Mouse (Mus musculus): ENCODE results near the gene Kcne1l. TPM values are rescaled to one million over a fixed set of nuclear protein-coding genes. Genes with fewer than 3 reads are reported as not detected.

Gene Kcne1l
- polyA plus RNA-seq (2015; fragmentation: Nextera tagmentation; extraction: Ambion mirVana): 28.9 and 30.1 TPM in 2 replicates

DNA sequence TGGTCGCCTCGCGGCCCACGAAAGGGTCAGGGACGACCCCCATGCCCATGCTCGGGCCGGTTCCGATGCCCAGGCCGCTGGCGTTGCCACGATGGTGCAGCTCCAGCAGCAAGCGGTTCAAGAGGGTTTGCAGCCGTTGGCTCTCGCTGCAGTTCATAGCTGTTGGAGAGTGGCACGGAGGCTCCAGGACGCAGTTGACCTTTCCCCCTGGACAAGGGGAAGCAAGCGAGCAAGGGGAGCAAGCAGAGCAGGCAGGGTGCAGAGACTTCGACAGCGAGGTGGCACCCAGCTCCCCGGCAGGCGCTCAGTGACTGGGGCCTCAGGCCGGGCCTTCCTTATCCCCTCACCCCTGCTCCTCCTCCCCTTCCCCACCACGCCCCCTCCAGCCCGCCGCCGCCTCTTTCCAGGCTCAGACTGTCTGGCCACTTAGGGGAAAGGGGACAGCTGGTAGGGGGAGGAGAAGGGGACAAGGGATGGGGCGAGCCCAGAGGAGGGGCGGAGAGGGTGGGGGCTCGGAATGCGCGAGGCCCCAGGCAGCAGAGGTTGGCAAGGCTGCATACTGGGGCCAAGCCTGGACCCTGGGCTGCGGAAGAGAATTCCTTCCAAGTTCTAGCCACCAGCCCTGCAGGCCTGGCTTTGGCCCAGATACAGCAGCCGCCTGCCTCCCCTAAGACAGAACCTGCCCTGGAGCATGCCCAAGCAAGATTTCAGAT lies at the start of gene Kcne1l:
TSS of gene Kcne1l (minus strand) at position 426 of the 713 bp plus-strand sequence.
- Histone ChIP-seq H3K9me3 (ENCODE audit: control insufficient read depth, low read length) (no peaks in the 10 kb centered on the region), H3K27me3 (ENCODE audit: control insufficient read depth, insufficient read depth, low read depth, low read length) (peaks cover 10% of the 10 kb centered on the region)
- 32% methylated on average over 33 of the region's 33 CpGs for WGBS

DNA sequence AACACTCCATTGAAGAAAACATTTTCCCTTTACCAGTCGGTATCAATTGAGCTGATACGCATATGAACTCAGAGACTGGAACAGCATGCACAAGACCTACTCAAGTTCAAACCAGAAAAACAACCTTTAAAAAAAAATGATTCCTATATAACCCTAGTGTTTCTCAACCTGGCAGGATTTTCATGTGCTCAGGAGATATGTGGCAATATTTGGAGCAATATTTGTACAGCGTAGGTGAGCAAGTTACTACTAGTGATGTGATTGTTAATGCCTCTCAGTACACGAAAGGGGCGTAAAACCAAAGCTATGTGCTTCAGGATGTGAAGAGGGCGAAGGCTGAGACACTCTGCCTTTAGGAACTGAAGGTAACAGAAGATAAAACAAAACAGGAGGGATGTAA lies 30.1 kb upstream of the Kcne1l start:
- Histone ChIP-seq H3K9me3 (ENCODE audit: control insufficient read depth, low read length) (no peaks in the 10 kb centered on the region), H3K4me1 (replicated peaks; ENCODE audit: control insufficient read depth, insufficient read depth, low read length) (no peaks in the 10 kb centered on the region), H3K4me3 (ENCODE audit: low read length) (no peak overlapping the region), H3K27ac (ENCODE audit: low read length) (no peak overlapping the region), H3K36me3 (ENCODE audit: control insufficient read depth, insufficient read depth, low read length) (no peaks in the 10 kb centered on the region), H3K4me2 (ENCODE audit: low read depth, low read length) (no peak overlapping the region), H3K27me3 (ENCODE audit: control insufficient read depth, insufficient read depth, low read depth, low read length) (no peaks in the 10 kb centered on the region), H3K9ac (ENCODE audit: low read length) (no peak overlapping the region)
- ATAC-seq (ENCODE audit: low read depth): no peak
- WGBS: 85% methylated on average over 6 of the region's 6 CpGs

More for the DNA sequence above, at the start of gene Kcne1l:
- H3K27ac ChIP-seq (ENCODE audit: low read length): no peak within 1 kb of the TSS
- peak within 1 kb of the TSS; percentile 55 for H3K4me2 ChIP-seq (ENCODE audit: low read depth, low read length)
- H3K9ac ChIP-seq (ENCODE audit: low read length): peak within 1 kb of the TSS; percentile 43
- H3K4me3 ChIP-seq (ENCODE audit: low read length): peak within 1 kb of the TSS; percentile 37
- H3K36me3 ChIP-seq (ENCODE audit: control insufficient read depth, insufficient read depth, low read length): no peaks in the 10 kb centered on the region
- peak; percentile 90 for ATAC-seq (ENCODE audit: low read depth)
- H3K4me1 ChIP-seq (replicated peaks; ENCODE audit: control insufficient read depth, insufficient read depth, low read length): no peaks in the 10 kb centered on the region

DNA sequence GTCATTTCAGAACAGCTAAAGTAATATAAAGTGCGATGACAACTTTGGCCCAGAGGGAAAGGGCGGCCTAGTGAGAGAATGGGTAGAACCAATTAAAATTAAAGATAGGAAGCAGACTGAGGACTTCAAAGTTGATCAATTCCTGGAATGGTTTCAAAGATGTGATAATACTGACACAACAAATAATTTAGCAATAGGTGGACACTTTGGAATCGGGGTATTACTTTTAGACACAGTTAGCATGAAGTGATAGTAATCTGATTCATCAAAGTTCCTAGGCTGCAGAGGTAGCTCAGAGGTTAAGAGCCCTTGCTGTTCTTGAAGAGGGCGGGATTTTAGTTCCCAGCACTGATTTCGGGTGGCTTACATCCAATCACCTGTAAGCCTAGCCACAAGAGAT lies 29.4 kb upstream of the Kcne1l start:
- Histone ChIP-seq H3K9me3 (ENCODE audit: control insufficient read depth, low read length) (no peaks in the 10 kb centered on the region), H3K36me3 (ENCODE audit: control insufficient read depth, insufficient read depth, low read length) (no peaks in the 10 kb centered on the region), H3K9ac (ENCODE audit: low read length) (no peak overlapping the region), H3K27me3 (ENCODE audit: control insufficient read depth, insufficient read depth, low read depth, low read length) (no peaks in the 10 kb centered on the region), H3K4me1 (replicated peaks; ENCODE audit: control insufficient read depth, insufficient read depth, low read length) (no peaks in the 10 kb centered on the region), H3K27ac (ENCODE audit: low read length) (no peak overlapping the region), H3K4me2 (ENCODE audit: low read depth, low read length) (no peak overlapping the region), H3K4me3 (ENCODE audit: low read length) (no peak overlapping the region)
- no peak for ATAC-seq (ENCODE audit: low read depth)
- 79% methylated on average over 5 of the region's 5 CpGs for WGBS

DNA sequence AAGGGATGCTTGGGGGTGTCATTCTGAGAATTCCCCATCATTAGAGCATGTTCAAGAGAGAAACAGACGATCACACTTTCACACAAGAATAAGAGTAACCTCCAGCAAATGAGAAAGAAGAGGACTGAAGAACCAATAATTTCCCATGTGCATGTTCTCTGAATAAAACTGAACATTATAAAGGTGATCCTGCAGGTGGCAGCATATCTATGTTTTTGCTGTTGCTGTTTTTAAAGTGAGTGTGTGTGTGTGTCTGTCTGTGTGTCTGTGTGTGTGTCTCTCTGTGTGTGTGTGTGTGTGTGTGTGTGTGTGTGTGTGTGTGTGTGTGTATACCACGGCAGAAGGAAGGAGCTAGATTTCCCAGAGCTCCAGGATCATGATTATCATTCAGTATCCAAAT lies 19.7 kb upstream of the Kcne1l start:
- Histone ChIP-seq H3K9me3 (ENCODE audit: control insufficient read depth, low read length) (no peaks in the 10 kb centered on the region), H3K27me3 (ENCODE audit: control insufficient read depth, insufficient read depth, low read depth, low read length) (no peaks in the 10 kb centered on the region), H3K36me3 (ENCODE audit: control insufficient read depth, insufficient read depth, low read length) (no peaks in the 10 kb centered on the region), H3K4me3 (ENCODE audit: low read length) (no peak overlapping the region), H3K27ac (ENCODE audit: low read length) (no peak overlapping the region), H3K4me2 (ENCODE audit: low read depth, low read length) (no peak overlapping the region), H3K9ac (ENCODE audit: low read length) (no peak overlapping the region), H3K4me1 (replicated peaks; ENCODE audit: control insufficient read depth, insufficient read depth, low read length) (no peaks in the 10 kb centered on the region)
- no peak for ATAC-seq (ENCODE audit: low read depth)
- 61% methylated on average over 2 of the region's 2 CpGs for WGBS

DNA sequence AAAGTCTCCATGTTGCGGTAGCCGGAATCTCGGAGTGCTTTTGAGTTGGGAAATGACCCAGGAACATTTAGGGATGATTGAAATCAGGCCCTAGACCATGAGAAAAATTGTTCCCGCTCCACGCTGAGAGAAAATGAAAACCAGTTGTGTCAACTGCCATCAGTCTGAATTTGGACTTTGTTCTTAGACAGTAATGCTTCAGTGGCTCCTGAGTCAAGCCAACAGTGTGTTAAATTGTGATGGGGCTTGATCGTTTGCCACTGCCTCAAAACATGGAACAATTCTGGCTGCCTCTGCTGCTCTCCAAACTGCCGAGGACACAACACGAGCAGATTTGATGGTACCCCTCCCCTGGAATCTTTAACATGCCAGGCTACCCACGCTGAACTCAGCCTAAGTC lies 10.0 kb upstream of the Kcne1l start:
- WGBS: 73% methylated on average over 9 of the region's 9 CpGs
- Histone ChIP-seq H3K27ac (ENCODE audit: low read length) (no peak overlapping the region), H3K4me1 (replicated peaks; ENCODE audit: control insufficient read depth, insufficient read depth, low read length) (no peaks in the 10 kb centered on the region), H3K9me3 (ENCODE audit: control insufficient read depth, low read length) (no peaks in the 10 kb centered on the region), H3K4me2 (ENCODE audit: low read depth, low read length) (no peak overlapping the region), H3K36me3 (ENCODE audit: control insufficient read depth, insufficient read depth, low read length) (no peaks in the 10 kb centered on the region), H3K27me3 (ENCODE audit: control insufficient read depth, insufficient read depth, low read depth, low read length) (no peaks in the 10 kb centered on the region), H3K4me3 (ENCODE audit: low read length) (no peak overlapping the region), H3K9ac (ENCODE audit: low read length) (no peak overlapping the region)
- ATAC-seq (ENCODE audit: low read depth): no peak

DNA sequence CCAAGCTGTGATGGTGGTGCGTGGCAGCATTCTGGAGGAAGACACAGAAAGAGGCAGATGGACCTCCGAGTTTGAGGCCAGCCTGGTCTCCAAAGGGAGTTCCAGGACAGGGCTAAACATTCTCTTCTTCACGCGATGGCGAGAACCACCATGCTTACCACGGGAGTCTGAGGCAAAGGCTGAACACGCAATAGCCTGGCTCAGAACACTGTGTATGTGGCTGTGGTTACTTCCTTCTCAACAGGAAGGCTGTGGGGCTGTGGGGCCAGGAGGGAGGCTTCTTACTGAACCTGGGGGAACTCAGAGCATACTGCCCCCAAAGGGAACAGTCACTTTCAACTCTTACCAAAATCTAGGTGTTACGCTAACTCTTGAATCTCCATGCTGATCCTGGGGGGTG lies 9.2 kb upstream of the Kcne1l start:
- ATAC-seq (ENCODE audit: low read depth): no peak
- WGBS: 77% methylated on average over 8 of the region's 8 CpGs
- no peak overlapping the region for H3K27ac ChIP-seq (ENCODE audit: low read length)
- H3K4me1 ChIP-seq (replicated peaks; ENCODE audit: control insufficient read depth, insufficient read depth, low read length): no peaks in the 10 kb centered on the region
- no peak overlapping the region for H3K4me2 ChIP-seq (ENCODE audit: low read depth, low read length)
- no peaks in the 10 kb centered on the region for H3K36me3 ChIP-seq (ENCODE audit: control insufficient read depth, insufficient read depth, low read length)
- no peak overlapping the region for H3K4me3 ChIP-seq (ENCODE audit: low read length)
- no peaks in the 10 kb centered on the region for H3K9me3 ChIP-seq (ENCODE audit: control insufficient read depth, low read length)
- no peaks in the 10 kb centered on the region for H3K27me3 ChIP-seq (ENCODE audit: control insufficient read depth, insufficient read depth, low read depth, low read length)
- no peak overlapping the region for H3K9ac ChIP-seq (ENCODE audit: low read length)

DNA sequence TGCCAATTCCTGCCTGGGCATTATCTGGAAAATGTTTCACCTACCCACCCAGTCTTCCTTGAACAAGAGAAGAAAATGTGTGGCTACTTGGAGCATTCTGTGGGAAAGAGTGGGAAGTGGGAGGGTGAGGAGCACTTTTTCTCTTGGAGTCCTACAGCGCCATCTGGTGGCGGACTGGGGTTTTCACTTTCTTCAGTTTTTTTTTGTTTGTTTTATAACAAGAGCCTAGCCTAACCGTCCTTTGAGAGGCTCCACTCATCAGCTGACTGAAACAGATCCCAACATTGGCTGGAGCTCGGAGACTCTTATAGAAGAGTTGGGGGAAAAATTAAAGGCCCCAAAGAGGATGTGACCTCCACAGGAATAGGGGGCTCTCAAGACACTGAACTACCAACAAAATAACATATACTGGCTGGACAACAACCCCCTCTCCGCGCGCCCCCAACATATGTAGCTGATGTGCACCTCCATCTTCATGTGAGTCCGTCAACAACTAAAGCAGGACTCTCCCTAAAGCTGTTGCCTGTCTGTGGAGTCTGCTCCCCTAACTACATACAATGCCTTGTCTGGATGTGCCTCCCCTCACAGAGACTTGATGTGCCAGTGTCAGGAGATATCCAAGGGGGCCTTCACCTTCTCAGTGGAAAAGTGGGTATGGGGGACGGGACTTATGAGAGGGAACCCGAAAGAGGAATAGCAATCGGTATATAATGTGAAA lies 8.4 kb upstream of the Kcne1l start:
- ATAC-seq (ENCODE audit: low read depth): peak; percentile 34; the same call in 1 of the 2 replicates
- WGBS: 53% methylated on average over 11 of the region's 11 CpGs
- H3K9me3 ChIP-seq (ENCODE audit: control insufficient read depth, low read length): no peaks in the 10 kb centered on the region

DNA sequence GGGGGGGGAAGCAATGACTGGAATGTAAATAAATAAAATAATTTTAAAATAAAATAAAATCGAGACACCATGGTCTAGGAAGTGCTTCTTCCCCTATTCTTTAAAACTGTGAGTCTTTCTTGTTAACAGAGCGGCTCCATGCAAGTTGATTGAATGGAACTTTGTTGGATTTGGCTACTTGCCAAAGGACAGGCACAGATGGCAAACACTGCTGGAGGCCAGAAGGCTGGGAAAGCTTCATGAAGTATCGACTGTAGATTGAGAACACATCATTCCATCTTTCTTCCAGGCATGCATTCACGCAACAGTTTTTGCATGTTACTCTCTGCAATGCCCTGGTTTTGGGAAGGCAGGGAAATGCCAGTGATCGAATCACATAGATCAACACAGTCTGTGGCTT lies 4.3 kb upstream of the Kcne1l start:
- Histone ChIP-seq H3K4me1 (replicated peaks; ENCODE audit: control insufficient read depth, insufficient read depth, low read length) (no peaks in the 10 kb centered on the region), H3K4me3 (ENCODE audit: low read length) (no peak overlapping the region), H3K4me2 (ENCODE audit: low read depth, low read length) (no peak overlapping the region), H3K36me3 (ENCODE audit: control insufficient read depth, insufficient read depth, low read length) (no peaks in the 10 kb centered on the region), H3K9me3 (ENCODE audit: control insufficient read depth, low read length) (no peaks in the 10 kb centered on the region), H3K27me3 (ENCODE audit: control insufficient read depth, insufficient read depth, low read depth, low read length) (peaks cover 7% of the 10 kb centered on the region), H3K27ac (ENCODE audit: low read length) (no peak overlapping the region), H3K9ac (ENCODE audit: low read length) (no peak overlapping the region)
- 47% methylated on average over 5 of the region's 5 CpGs for WGBS
- ATAC-seq (ENCODE audit: low read depth): no peak

More for the DNA sequence above, 8.4 kb upstream of the Kcne1l start:
- H3K27me3 ChIP-seq (ENCODE audit: control insufficient read depth, insufficient read depth, low read depth, low read length): no peaks in the 10 kb centered on the region
- no peaks in the 10 kb centered on the region for H3K36me3 ChIP-seq (ENCODE audit: control insufficient read depth, insufficient read depth, low read length)
- no peak overlapping the region for H3K27ac ChIP-seq (ENCODE audit: low read length)
- no peaks in the 10 kb centered on the region for H3K4me1 ChIP-seq (replicated peaks; ENCODE audit: control insufficient read depth, insufficient read depth, low read length)
- no peak overlapping the region for H3K4me3 ChIP-seq (ENCODE audit: low read length)
- H3K9ac ChIP-seq (ENCODE audit: low read length): no peak overlapping the region
- peak overlapping the region; percentile 4; the same call in 1 of the 2 replicates for H3K4me2 ChIP-seq (ENCODE audit: low read depth, low read length)

DNA sequence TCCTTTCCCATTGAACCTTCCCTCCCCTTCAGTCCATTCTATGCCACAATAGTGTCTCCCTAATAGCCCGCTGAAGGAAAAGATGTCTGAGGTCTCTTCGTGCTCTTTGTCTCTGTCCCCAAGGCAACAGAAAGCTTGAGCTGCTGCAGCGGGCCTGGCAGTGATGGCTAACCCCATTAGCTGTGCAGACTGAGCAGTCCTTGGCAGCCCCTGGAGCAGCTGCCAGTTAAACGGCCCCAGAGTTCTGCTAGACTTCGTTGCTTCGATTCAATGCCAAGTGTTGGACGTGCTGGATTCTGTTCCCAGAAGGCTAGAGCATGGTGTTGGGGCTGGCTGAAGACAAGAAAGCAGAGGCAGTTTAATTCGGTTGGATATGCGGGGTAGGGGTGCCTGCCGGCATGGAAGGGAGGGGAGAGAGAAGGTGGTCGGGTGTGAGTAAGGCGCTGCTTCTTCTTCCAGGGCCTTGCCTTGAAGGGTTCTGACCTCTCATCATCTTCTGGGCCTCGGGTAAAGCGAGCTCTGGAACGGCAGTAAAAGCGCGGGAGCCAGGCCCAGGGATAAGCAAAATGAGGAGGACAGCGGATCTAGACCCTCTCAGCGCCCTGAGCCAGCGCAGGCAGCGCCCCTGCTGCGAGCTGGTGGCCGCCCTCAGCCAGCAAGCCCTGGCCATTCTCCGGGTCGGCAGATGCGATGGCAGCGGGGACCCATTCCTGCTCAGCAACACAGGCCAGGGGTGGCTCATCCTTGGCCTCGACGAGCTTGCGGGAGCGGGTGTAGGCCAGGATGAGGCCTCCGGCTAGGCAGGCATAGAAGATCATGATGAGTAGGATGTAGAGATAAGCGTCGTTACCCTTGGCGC lies 855 bp downstream of the Kcne1l start:
- H3K36me3 ChIP-seq (ENCODE audit: control insufficient read depth, insufficient read depth, low read length): no peaks in the 10 kb centered on the region
- H3K9me3 ChIP-seq (ENCODE audit: control insufficient read depth, low read length): no peaks in the 10 kb centered on the region
- peak overlapping the region; percentile 37 for H3K4me3 ChIP-seq (ENCODE audit: low read length)
- peak; percentile 57 for ATAC-seq (ENCODE audit: low read depth)
- WGBS: 35% methylated on average over 35 of the region's 35 CpGs
- H3K4me1 ChIP-seq (replicated peaks; ENCODE audit: control insufficient read depth, insufficient read depth, low read length): no peaks in the 10 kb centered on the region
- peak overlapping the region; percentile 43 for H3K9ac ChIP-seq (ENCODE audit: low read length)
- H3K27me3 ChIP-seq (ENCODE audit: control insufficient read depth, insufficient read depth, low read depth, low read length): peaks cover 10% of the 10 kb centered on the region
- no peak overlapping the region for H3K27ac ChIP-seq (ENCODE audit: low read length)
- peak overlapping the region; percentile 55 for H3K4me2 ChIP-seq (ENCODE audit: low read depth, low read length)
